Mouse (Mus musculus) small intestine, adult 2 months (tissue): ENCODE data around the gene Nxph3. TPM values are rescaled to one million over a fixed set of nuclear protein-coding genes. Genes with fewer than 3 reads are reported as not detected.
"Not testable (repeated sequence)": the region's sequence is repeated elsewhere in the genome, so short reads cannot be mapped to it uniquely, and the experiment has no call there.

ENCODE experiments used
- H3K27ac ChIP-seq: fragments of 200-500 bp; 2 replicates; pipeline ENCODE4 v1.5.1; 2012; ENCODE audit warnings: low read depth, low read length, control low read depth, inconsistent platforms; ENCODE audit not compliant: insufficient read depth
- H3K27me3 ChIP-seq: fragments of 200-500 bp; 2 replicates; pipeline ENCODE4 v1.6.1; 2012; ENCODE audit warnings: mild to moderate bottlenecking, moderate library complexity, low read length, inconsistent platforms; ENCODE audit not compliant: control insufficient read depth, insufficient read depth
- H3K36me3 ChIP-seq: fragments of 200-500 bp; 2 replicates; pipeline ENCODE4 v1.6.1; 2012; ENCODE audit warnings: mild to moderate bottlenecking, low read length, control low read depth, inconsistent platforms; ENCODE audit not compliant: control insufficient read depth, insufficient read depth
- H3K4me1 ChIP-seq: fragments of 200-500 bp; 2 replicates; pipeline ENCODE4 v1.6.1; 2012; ENCODE audit warnings: low read length, inconsistent platforms, mixed read lengths; ENCODE audit not compliant: control insufficient read depth, insufficient read depth, insufficient read length
- H3K4me3 ChIP-seq: fragments of 200-500 bp; 2 replicates; pipeline ENCODE4 v1.5.1; 2012; ENCODE audit warnings: low read depth, mild to moderate bottlenecking, control low read depth, inconsistent platforms, low read length, moderate library complexity
- CTCF ChIP-seq: fragments of 200-500 bp; IDR thresholded peaks from 2 replicates; pipeline ENCODE4 v1.5.1; 2012; ENCODE audit warnings: low read depth, mild to moderate bottlenecking, control low read depth, inconsistent platforms, low read length, moderate library complexity, mixed read lengths; ENCODE audit not compliant: insufficient replicate concordance, insufficient read length; ENCODE audit errors: extremely low read depth
- POLR2A ChIP-seq: fragments of 200-500 bp; IDR thresholded peaks from 2 replicates; pipeline ENCODE4 v1.6.1; 2012; ENCODE audit warnings: low read depth, mild to moderate bottlenecking, control low read depth, inconsistent platforms, low read length, moderate library complexity
- WGBS: fragments of 180-500 bp; shearing (Covaris S2); methylation state at CpG from one replicate; pipeline ENCODE4 v1.1.7; 2018; 5-methylcytosine and 5-hydroxymethylcytosine counted together
- polyA plus RNA-seq: library from polyadenylated mRNA; depleted of rRNA; stranded (reverse); fragments of >200 nt; gene quantifications from 2 replicates; pipeline ENCODE4 v1.2.3, GENCODE M21; 2012

The Nxph3 gene
- polyA plus RNA-seq, 1 experiment, result 0.61 TPM

GRCm38 (mm10) chr11:95509126-95509717, 5.1 kb downstream of the Nxph3 start:
- Histone ChIP-seq H3K4me1 (peaks cover 3% of the 10 kb centered on the region; the same call in 1 of the 2 replicates), H3K27me3 (peaks cover 12% of the 10 kb centered on the region), H3K27ac (no peak overlapping the region), H3K4me3 (no peak overlapping the region), H3K36me3 (no peaks in the 10 kb centered on the region)
- 60% methylated on average over 6 of the region's 6 CpGs for WGBS
- TF ChIP-seq CTCF (peak; percentile 49; the same call in 1 of the 2 replicates), POLR2A (no peak)

DNA sequence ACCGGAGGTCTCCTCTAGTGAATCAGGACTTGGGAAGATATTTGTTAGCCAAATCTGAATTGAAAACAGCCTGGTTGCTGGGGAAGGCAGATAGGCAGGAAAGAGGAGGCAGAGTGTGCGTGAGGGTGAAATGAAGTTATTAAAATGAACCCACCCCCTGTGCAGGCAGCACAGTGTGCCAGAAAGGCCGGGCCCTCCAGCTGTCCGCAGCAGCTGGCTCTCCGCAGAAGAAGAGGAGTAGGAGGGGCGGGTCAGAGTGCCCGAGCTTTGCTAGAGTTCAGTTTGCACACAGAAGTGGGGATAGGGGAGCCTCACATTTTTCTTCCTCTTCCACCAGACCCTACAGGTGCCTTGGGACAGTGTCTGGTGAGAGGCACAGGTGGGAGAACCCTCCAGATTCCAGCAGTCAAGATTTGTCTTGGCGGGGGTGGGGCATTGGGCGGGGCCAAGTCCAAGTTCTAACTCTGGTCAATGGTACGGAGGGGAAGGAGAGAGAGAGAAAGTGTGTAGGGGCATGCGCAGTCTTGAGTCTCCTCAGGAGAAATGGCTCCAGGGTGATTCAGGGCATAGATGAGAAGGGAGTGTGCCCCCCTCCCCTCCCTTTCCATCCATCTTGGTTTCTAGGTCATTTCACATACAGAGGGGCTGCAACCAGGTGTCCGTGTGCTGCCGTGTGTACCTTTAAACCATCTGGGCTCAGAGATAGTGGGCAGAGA, 6.0 kb downstream of the Nxph3 start:
- WGBS, result 30% methylated on average over 13 of the region's 13 CpGs
- H3K4me1 ChIP-seq, result no peaks in the 10 kb centered on the region
- TF ChIP-seq CTCF (no peak), POLR2A (no peak)
- no peak overlapping the region for H3K27ac ChIP-seq
- H3K36me3 ChIP-seq, result no peaks in the 10 kb centered on the region
- peak overlapping the region; percentile 49 for H3K4me3 ChIP-seq
- H3K27me3 ChIP-seq, result peaks cover 3% of the 10 kb centered on the region

- no peak overlapping the region for H3K4me3 ChIP-seq
- H3K36me3 ChIP-seq, result no peaks in the 10 kb centered on the region
- no peak for TF ChIP-seq CTCF
- 67% methylated on average over 5 of the region's 5 CpGs for WGBS
- no peak overlapping the region for H3K27ac ChIP-seq
- H3K27me3 ChIP-seq, result no peaks in the 10 kb centered on the region
- no peaks in the 10 kb centered on the region for H3K4me1 ChIP-seq
Observed at GRCm38 (mm10) chr11:95507785-95508184, 6.6 kb downstream of the Nxph3 start.

GRCm38 (mm10) chr11:95507041-95507716, 7.2 kb downstream of the Nxph3 start:
- H3K27ac ChIP-seq, result no peak overlapping the region
- TF ChIP-seq CTCF, result peak; percentile 40; the same call in 1 of the 2 replicates
- no peak for TF ChIP-seq POLR2A
- no peaks in the 10 kb centered on the region for H3K36me3 ChIP-seq
- WGBS, result 43% methylated on average over 12 of the region's 12 CpGs
- no peaks in the 10 kb centered on the region for H3K27me3 ChIP-seq
- no peak overlapping the region for H3K4me3 ChIP-seq
- H3K4me1 ChIP-seq, result no peaks in the 10 kb centered on the region

DNA sequence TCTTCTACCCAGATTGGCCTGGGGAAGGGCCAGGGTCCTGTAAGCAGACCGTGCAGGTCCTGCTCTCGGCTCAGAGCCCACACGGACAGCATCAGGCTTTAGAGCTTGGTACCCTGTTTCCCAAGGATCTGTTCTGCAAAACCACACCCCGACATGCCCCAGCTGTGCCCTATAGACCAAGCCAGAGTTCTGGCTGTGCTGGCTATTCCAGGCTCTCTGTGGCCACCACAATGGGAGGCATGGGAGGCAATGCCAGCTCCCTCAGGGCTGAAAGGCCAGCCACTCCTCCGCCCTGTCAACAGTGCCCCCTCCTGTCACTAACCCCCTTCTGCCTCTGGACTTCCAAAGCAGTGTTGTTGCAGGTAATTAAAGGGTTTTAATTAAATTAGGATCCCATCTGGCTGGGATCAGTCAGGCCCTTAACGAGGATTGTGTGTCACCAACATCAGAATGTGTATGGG, 10.1 kb downstream of the Nxph3 start:
- TF ChIP-seq CTCF (no peak), POLR2A (no peak)
- H3K27ac ChIP-seq, result no peak overlapping the region
- no peak overlapping the region for H3K4me3 ChIP-seq
- H3K27me3 ChIP-seq, result no peaks in the 10 kb centered on the region
- no peaks in the 10 kb centered on the region for H3K36me3 ChIP-seq
- peaks cover 2% of the 10 kb centered on the region for H3K4me1 ChIP-seq
- WGBS, result 83% methylated on average over 6 of the region's 6 CpGs

DNA sequence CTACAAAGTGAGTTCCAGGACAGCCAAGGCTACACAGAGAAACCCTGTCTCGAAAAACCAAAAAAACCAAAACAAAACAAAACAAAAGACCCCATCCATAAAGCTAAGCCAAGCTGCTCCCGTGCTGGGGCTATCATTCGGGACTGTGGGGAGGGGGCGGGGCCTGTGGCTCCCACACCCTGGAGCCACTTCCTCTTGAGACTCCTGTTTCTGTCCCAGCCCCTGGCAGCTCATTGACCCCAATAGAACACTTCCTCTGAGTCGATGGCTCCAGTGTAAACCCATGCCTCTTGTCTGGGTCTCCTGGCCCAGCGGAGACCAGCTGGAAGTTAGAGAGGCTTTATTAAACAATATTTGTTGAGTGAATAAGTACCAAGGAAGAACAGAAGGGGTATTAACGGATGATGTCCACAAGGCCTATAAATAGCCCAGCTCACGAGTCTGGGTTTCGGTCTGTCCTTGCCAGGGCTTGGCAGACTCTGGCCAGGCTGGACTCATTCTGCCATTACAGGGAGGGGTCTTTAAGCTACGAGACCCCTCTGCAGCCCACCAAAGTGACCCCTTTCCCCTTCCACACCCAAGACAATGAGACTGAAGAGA, 10.7 kb downstream of the Nxph3 start:
- no peaks in the 10 kb centered on the region for H3K36me3 ChIP-seq
- no peak overlapping the region for H3K4me3 ChIP-seq
- no peak overlapping the region for H3K27ac ChIP-seq
- WGBS, result 48% methylated on average over 10 of the region's 10 CpGs
- no peaks in the 10 kb centered on the region for H3K27me3 ChIP-seq
- H3K4me1 ChIP-seq, result peaks cover 2% of the 10 kb centered on the region
- TF ChIP-seq POLR2A (no peak), CTCF (no peak)

DNA sequence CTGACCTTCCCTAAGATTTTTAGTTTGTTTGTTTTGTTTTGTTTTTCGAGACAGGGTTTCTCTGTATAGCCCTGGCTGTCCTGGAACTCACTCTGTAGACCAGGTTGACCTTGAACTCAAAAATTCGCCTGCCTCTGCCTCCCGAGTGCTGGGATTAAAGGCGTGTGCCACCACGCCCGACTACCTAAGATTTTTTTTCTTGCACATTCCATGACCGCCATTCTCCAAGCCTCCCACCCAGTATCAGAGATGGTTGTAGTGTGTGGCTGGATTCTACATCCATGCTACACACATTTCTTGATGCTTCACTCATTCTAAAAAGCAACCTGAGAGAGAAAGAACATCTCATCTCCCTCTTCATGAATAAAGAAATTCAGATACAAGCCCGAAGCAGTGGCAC, 12.5 kb downstream of the Nxph3 start:
- H3K27ac ChIP-seq, H3K4me3 ChIP-seq, H3K27me3 ChIP-seq, H3K4me1 ChIP-seq, H3K36me3 ChIP-seq: not testable (repeated sequence)
- 66% methylated on average over 8 of the region's 8 CpGs for WGBS
